Mouse (Mus musculus): ENCODE data around the gene Sirpb1a. TPM values are rescaled to one million over a fixed set of nuclear protein-coding genes. Genes with fewer than 3 reads are reported as not detected.
"Not testable (repeated sequence)": the region's sequence is repeated elsewhere in the genome, so short reads cannot be mapped to it uniquely, and the experiment has no call there.

Gene Sirpb1a
- not detected in 2 replicates for polyA plus RNA-seq (2014; fragmentation: Nextera tagmentation; extraction: Ambion mirVana)

GRCm38 (mm10) chr3:15426447-15426846, at the start of gene Sirpb1a:
Gene Sirpb1a (minus strand): TSS chr3:15426520.
- H3K9me3 ChIP-seq (ENCODE audit: control insufficient read depth, low read length); ATAC-seq (replicated peaks; ENCODE audit: low FRiP score); H3K4me2 ChIP-seq; H3K4me1 ChIP-seq (replicated peaks; ENCODE audit: control insufficient read depth, insufficient read depth, low read length); DNase-seq (ENCODE audit: low spot score); H3K9ac ChIP-seq (ENCODE audit: low read depth, low read length); H3K27me3 ChIP-seq (replicated peaks; ENCODE audit: control insufficient read depth, insufficient read depth, low read length); H3K4me3 ChIP-seq (ENCODE audit: low read depth, low read length); H3K36me3 ChIP-seq (ENCODE audit: control insufficient read depth, insufficient read depth, low read length); H3K27ac ChIP-seq (ENCODE audit: low read depth, low read length): not testable (repeated sequence)
- 80% methylated on average over 1 of the region's 1 CpGs for WGBS

GRCm38 (mm10) chr3:15474831-15475230, 48.5 kb upstream of the Sirpb1a start:
- H3K9ac ChIP-seq (ENCODE audit: low read depth, low read length); H3K27ac ChIP-seq (ENCODE audit: low read depth, low read length); H3K4me3 ChIP-seq (ENCODE audit: low read depth, low read length); H3K9me3 ChIP-seq (ENCODE audit: control insufficient read depth, low read length); DNase-seq (ENCODE audit: low spot score); H3K4me2 ChIP-seq; H3K4me1 ChIP-seq (replicated peaks; ENCODE audit: control insufficient read depth, insufficient read depth, low read length); H3K27me3 ChIP-seq (replicated peaks; ENCODE audit: control insufficient read depth, insufficient read depth, low read length); H3K36me3 ChIP-seq (ENCODE audit: control insufficient read depth, insufficient read depth, low read length); ATAC-seq (replicated peaks; ENCODE audit: low FRiP score): not testable (repeated sequence)
- WGBS: 80% methylated on average over 1 of the region's 2 CpGs

- WGBS: 50% methylated on average over 1 of the region's 3 CpGs
- not testable (repeated sequence) for H3K27ac ChIP-seq (ENCODE audit: low read depth, low read length)
Measured at GRCm38 (mm10) chr3:15470158-15470557, 43.8 kb upstream of the Sirpb1a start.

GRCm38 (mm10) chr3:15443936-15444335, 17.6 kb upstream of the Sirpb1a start:
- H3K4me1 ChIP-seq (replicated peaks; ENCODE audit: control insufficient read depth, insufficient read depth, low read length); H3K27me3 ChIP-seq (replicated peaks; ENCODE audit: control insufficient read depth, insufficient read depth, low read length); H3K4me3 ChIP-seq (ENCODE audit: low read depth, low read length); H3K9ac ChIP-seq (ENCODE audit: low read depth, low read length); H3K9me3 ChIP-seq (ENCODE audit: control insufficient read depth, low read length); H3K4me2 ChIP-seq; ATAC-seq (replicated peaks; ENCODE audit: low FRiP score); DNase-seq (ENCODE audit: low spot score); H3K27ac ChIP-seq (ENCODE audit: low read depth, low read length); H3K36me3 ChIP-seq (ENCODE audit: control insufficient read depth, insufficient read depth, low read length): not testable (repeated sequence)
- 78% methylated on average over 1 of the region's 1 CpGs for WGBS

More at GRCm38 (mm10) chr3:15470158-15470557, 43.8 kb upstream of the Sirpb1a start:
- H3K4me1 ChIP-seq (replicated peaks; ENCODE audit: control insufficient read depth, insufficient read depth, low read length); ATAC-seq (replicated peaks; ENCODE audit: low FRiP score); H3K9me3 ChIP-seq (ENCODE audit: control insufficient read depth, low read length); H3K36me3 ChIP-seq (ENCODE audit: control insufficient read depth, insufficient read depth, low read length); H3K9ac ChIP-seq (ENCODE audit: low read depth, low read length); H3K27me3 ChIP-seq (replicated peaks; ENCODE audit: control insufficient read depth, insufficient read depth, low read length); H3K4me3 ChIP-seq (ENCODE audit: low read depth, low read length); DNase-seq (ENCODE audit: low spot score); H3K4me2 ChIP-seq: not testable (repeated sequence)

- not testable (repeated sequence) for H3K27ac ChIP-seq (ENCODE audit: low read depth, low read length); H3K36me3 ChIP-seq (ENCODE audit: control insufficient read depth, insufficient read depth, low read length); DNase-seq (ENCODE audit: low spot score); H3K4me2 ChIP-seq; H3K4me1 ChIP-seq (replicated peaks; ENCODE audit: control insufficient read depth, insufficient read depth, low read length); H3K4me3 ChIP-seq (ENCODE audit: low read depth, low read length); H3K9me3 ChIP-seq (ENCODE audit: control insufficient read depth, low read length); ATAC-seq (replicated peaks; ENCODE audit: low FRiP score); H3K27me3 ChIP-seq (replicated peaks; ENCODE audit: control insufficient read depth, insufficient read depth, low read length); H3K9ac ChIP-seq (ENCODE audit: low read depth, low read length)
- WGBS: 48% methylated on average over 1 of the region's 1 CpGs
Measured at GRCm38 (mm10) chr3:15439844-15440243, 13.5 kb upstream of the Sirpb1a start.

GRCm38 (mm10) chr3:15427917-15428316, 1.6 kb upstream of the Sirpb1a start:
- Histone ChIP-seq H3K4me2 (no peak overlapping the region), H3K4me3 (ENCODE audit: low read depth, low read length) (no peak overlapping the region), H3K9ac (ENCODE audit: low read depth, low read length) (no peak overlapping the region), H3K27ac (ENCODE audit: low read depth, low read length) (no peak overlapping the region), H3K27me3 (replicated peaks; ENCODE audit: control insufficient read depth, insufficient read depth, low read length) (no peaks in the 10 kb centered on the region), H3K36me3 (ENCODE audit: control insufficient read depth, insufficient read depth, low read length) (no peaks in the 10 kb centered on the region), H3K9me3 (ENCODE audit: control insufficient read depth, low read length) (no peaks in the 10 kb centered on the region), H3K4me1 (replicated peaks; ENCODE audit: control insufficient read depth, insufficient read depth, low read length) (no peaks in the 10 kb centered on the region)
- no peak for ATAC-seq (replicated peaks; ENCODE audit: low FRiP score)
- 54% methylated on average over 1 of the region's 1 CpGs for WGBS
- DNase-seq (ENCODE audit: low spot score): no peak

GRCm38 (mm10) chr3:15355690-15356089, 70.6 kb downstream of the Sirpb1a start:
- H3K9ac ChIP-seq (ENCODE audit: low read depth, low read length); H3K27me3 ChIP-seq (replicated peaks; ENCODE audit: control insufficient read depth, insufficient read depth, low read length); H3K27ac ChIP-seq (ENCODE audit: low read depth, low read length); H3K4me3 ChIP-seq (ENCODE audit: low read depth, low read length); ATAC-seq (replicated peaks; ENCODE audit: low FRiP score); H3K9me3 ChIP-seq (ENCODE audit: control insufficient read depth, low read length); H3K4me2 ChIP-seq; H3K36me3 ChIP-seq (ENCODE audit: control insufficient read depth, insufficient read depth, low read length); H3K4me1 ChIP-seq (replicated peaks; ENCODE audit: control insufficient read depth, insufficient read depth, low read length); DNase-seq (ENCODE audit: low spot score): not testable (repeated sequence)
- 63% methylated on average over 3 of the region's 3 CpGs for WGBS

GRCm38 (mm10) chr3:15350318-15350717, 76.0 kb downstream of the Sirpb1a start:
- WGBS: 76% methylated on average over 1 of the region's 2 CpGs

GRCm38 (mm10) chr3:15345606-15346005, 80.7 kb downstream of the Sirpb1a start:
- H3K9me3 ChIP-seq (ENCODE audit: control insufficient read depth, low read length); DNase-seq (ENCODE audit: low spot score); H3K36me3 ChIP-seq (ENCODE audit: control insufficient read depth, insufficient read depth, low read length); H3K4me3 ChIP-seq (ENCODE audit: low read depth, low read length); H3K27me3 ChIP-seq (replicated peaks; ENCODE audit: control insufficient read depth, insufficient read depth, low read length); H3K9ac ChIP-seq (ENCODE audit: low read depth, low read length); ATAC-seq (replicated peaks; ENCODE audit: low FRiP score); H3K4me2 ChIP-seq; H3K4me1 ChIP-seq (replicated peaks; ENCODE audit: control insufficient read depth, insufficient read depth, low read length); H3K27ac ChIP-seq (ENCODE audit: low read depth, low read length): not testable (repeated sequence)
- 48% methylated on average over 3 of the region's 3 CpGs for WGBS

More at GRCm38 (mm10) chr3:15350318-15350717, 76.0 kb downstream of the Sirpb1a start:
- not testable (repeated sequence) for DNase-seq (ENCODE audit: low spot score); H3K36me3 ChIP-seq (ENCODE audit: control insufficient read depth, insufficient read depth, low read length); H3K4me1 ChIP-seq (replicated peaks; ENCODE audit: control insufficient read depth, insufficient read depth, low read length); H3K9me3 ChIP-seq (ENCODE audit: control insufficient read depth, low read length); ATAC-seq (replicated peaks; ENCODE audit: low FRiP score); H3K4me3 ChIP-seq (ENCODE audit: low read depth, low read length); H3K9ac ChIP-seq (ENCODE audit: low read depth, low read length); H3K27ac ChIP-seq (ENCODE audit: low read depth, low read length); H3K4me2 ChIP-seq; H3K27me3 ChIP-seq (replicated peaks; ENCODE audit: control insufficient read depth, insufficient read depth, low read length)

Measured in liver, embryonic 11.5 days (tissue).